Mouse (Mus musculus) liver, embryonic 14.5 days (tissue): Measurements from ENCODE around the gene Mon2.

ENCODE experiments used
- CTCF ChIP-seq: IDR thresholded peaks from 2 replicates; pipeline ENCODE4 v1.5.1; 2016; ENCODE audit warnings: antibody characterized with exemption, low read depth, control low read depth
- EP300 ChIP-seq: IDR thresholded peaks from 2 replicates; pipeline ENCODE4 v1.6.1; 2016; ENCODE audit warnings: antibody characterized with exemption, low read depth

- TF ChIP-seq CTCF (no peak), EP300 (no peak)
These were observed 91.1 kb downstream of the Mon2 start for GRCm38 (mm10) chr10:122985252-122985514.
